Mouse (Mus musculus) ES-Bruce4 (cell line): ENCODE results near the gene Cyren.

Experiments used
- CTCF ChIP-seq: IDR thresholded peaks from one replicate; pipeline ENCODE4 v1.8.1; 2011; ENCODE audit warnings: low read depth, low read length
- POLR2A ChIP-seq: IDR thresholded peaks from one replicate; pipeline ENCODE4 v1.8.1; 2011; ENCODE audit warnings: low read length; ENCODE audit not compliant: insufficient read depth

DNA sequence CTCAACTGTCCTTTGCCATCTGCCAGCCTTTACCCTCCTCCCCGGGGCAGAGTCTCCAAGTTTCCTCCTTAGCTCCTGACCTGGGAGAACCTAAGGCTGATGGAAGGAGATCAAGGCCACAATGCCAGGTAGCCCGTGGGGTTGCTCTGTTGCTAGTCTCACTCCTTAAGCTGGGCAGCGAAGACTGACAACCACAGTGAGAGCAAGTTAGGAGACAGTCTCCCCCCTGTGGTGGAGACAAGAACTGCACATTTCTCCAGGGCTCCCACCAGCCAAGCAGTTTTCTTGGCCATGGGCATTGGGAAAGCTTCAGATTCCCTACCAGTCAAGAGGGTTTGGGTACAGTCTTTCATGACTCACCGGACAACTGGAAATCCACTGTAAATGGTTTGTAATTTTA lies 49.3 kb upstream of the Cyren start:
- TF ChIP-seq CTCF, result peak; percentile 82
- TF ChIP-seq POLR2A, result no peak
